Mouse (Mus musculus) adrenal gland, postnatal 10 days (tissue): ENCODE results near the gene Odf4. TPM values are rescaled to one million over a fixed set of nuclear protein-coding genes. Genes with fewer than 3 reads are reported as not detected.
"Not testable (repeated sequence)": the region's sequence is repeated elsewhere in the genome, so short reads cannot be mapped to it uniquely, and the experiment has no call there.

ENCODE experiments used
- DNase-seq: peaks from one replicate; pipeline ENCODE4 v3.0.0; 2021; ENCODE audit warnings: mixed read lengths
- long read RNA-seq, 2 experiments: library from polyadenylated mRNA; stranded (forward); transcript quantifications; one replicate each; pipeline ENCODE4 v2.0.0; 2021
- total RNA-seq, 2 experiments: library from RNA; stranded (reverse); gene quantifications; 2 replicates each; pipeline ENCODE4 v1.2.3; 2021

Odf4 gene
- under 1 TPM; 0.27 to 0.60 TPM for total RNA-seq
- long read RNA-seq, experiment 1, result 0 reads
- long read RNA-seq, experiment 2, partial matches to known transcripts, result 0 of 1 reads
- long read RNA-seq, experiment 2, other reads (novel, unspliced or antisense), result 1 of 1 reads

GRCm38 (mm10) chr11:68926981-68927380 is at the start of gene Odf4:
Gene Odf4 (minus strand): TSS chr11:68927081.
- no peak for DNase-seq

GRCm38 (mm10) chr11:68975601-68976000 is 48.7 kb upstream of the Odf4 start:
- DNase-seq, result no peak

GRCm38 (mm10) chr11:68975085-68975484 is 48.2 kb upstream of the Odf4 start, which contains the start of gene Rangrf:
Gene Rangrf (minus strand): TSS chr11:68975185.
- DNase-seq, result no peak

DNA sequence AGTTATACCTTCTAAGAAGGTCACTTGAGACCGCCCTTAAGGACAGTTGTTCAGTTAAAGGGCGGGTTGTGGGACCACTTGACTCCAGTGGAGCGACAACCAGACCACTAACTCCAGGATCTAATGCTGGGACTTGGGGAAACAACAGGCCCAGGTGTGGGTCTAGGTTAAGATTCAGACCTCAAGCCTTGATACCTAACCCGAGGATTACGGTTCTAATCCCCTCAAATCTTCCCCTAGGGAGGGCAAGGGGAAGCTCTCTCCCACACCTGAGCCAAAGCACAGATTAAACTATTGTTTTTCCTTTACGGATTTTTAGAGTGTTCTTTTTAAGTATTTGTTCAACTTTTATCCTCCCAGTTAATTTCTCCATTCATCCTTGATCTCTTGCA is 47.2 kb upstream of the Odf4 start:
- no peak for DNase-seq

GRCm38 (mm10) chr11:68973250-68974058 is 46.6 kb upstream of the Odf4 start:
- peak; percentile 94 for DNase-seq

DNA sequence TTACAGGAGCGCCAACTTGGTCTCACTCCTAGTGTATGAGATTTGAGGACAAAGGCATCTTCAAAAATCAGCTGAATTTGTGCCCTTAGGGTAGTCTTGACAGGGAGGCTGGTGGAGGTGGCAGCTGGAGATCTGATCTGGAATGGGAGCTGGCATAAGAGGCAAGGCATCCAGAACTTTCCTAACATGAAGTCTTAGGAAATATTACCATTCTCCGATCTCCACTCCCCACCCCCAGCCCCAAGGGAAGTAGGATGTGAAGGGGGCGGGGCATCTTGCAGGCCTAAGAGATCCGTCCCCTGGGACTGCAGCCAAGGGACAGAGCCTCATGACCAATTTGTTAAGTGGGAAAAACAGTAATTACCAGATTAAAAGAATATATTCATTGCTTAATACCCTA is 43.4 kb upstream of the Odf4 start:
- peak; percentile 77 for DNase-seq

DNA sequence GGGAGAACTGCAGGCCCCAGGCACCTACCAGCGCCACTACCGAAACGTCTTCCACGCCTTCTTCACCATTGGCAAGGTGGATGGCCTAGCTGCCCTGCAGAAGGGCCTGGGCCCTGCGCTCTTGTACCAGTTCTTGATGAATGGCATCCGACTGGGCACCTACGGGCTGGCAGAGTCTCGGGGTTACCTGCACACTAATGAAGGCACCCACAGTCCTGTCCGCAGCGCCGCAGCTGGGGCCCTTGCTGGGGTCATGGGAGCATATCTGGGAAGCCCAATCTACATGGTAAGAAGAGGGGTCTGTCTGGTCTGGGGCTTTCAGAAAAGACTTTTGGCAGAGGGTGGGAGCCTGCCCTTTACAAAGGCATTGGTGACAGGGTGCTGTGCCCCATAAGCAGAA is 41.9 kb upstream of the Odf4 start:
- no peak for DNase-seq

GRCm38 (mm10) chr11:68967337-68968282 is 40.7 kb upstream of the Odf4 start, which contains the start of gene Slc25a35:
Gene Slc25a35 (plus strand): TSS chr11:68968131.
- DNase-seq, result peak; percentile 95

DNA sequence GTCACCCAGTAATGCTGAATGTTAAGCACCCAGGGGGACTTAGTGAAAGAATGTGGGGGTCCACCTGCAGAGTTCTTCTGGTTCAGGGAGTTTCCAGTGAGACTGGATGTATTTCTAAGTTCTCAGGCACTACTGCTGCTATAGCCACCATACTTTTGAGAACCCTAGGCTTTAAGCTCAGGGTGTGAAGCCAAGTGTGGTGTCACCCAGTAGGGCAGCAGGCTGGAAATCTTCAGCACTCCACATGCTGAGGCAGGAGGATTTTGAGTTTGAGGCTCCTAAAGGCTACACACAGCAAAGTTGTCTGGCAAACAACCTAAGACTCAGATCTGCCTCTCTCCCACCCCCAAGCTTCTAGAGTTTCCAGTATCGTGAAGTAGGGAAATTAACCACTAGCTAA is 39.7 kb upstream of the Odf4 start:
- DNase-seq, result no peak

DNA sequence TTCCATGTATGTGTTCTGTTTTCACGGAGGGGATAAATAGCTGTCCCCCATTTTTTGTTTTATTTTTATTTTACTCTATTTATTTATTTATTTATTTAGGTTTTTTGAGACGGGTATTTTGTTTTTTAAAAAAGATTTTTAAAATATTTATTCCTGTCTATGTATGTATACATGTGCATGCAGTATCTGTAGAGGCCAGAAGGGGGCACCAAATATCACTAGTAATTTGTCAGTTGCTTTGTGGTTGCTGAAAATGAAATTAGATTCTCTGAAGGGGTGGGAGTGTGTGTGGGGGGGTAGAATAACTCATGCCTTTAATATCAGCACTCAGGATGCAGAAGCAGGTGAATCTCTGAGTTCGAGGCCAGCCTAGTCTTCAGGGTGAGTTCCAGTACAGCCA is 39.0 kb upstream of the Odf4 start:
- peak; percentile 76 for DNase-seq

- DNase-seq, result no peak
These were observed 38.2 kb upstream of the Odf4 start for GRCm38 (mm10) chr11:68965050-68965449.

GRCm38 (mm10) chr11:68963405-68963804 is 36.5 kb upstream of the Odf4 start:
- DNase-seq, result no peak

DNA sequence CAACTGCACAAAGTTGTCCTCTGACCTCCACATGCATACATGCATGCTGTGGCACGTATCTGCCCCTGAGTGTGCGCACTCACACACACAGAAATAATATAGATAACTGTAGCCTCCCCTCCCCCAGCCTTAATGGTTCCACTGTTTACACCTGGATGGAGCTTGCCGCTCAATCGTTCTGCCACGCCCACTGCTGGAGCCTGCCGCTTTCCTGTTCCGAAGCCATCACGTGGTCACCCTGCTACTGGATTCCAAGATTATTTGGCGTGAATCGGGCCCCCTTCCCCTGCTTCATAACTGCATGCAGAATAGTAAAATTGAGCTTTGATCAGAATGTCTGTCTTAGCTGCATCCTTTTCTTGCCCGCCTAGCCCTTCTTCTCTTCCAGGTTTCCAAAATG is 35.3 kb upstream of the Odf4 start:
- not testable (repeated sequence) for DNase-seq

GRCm38 (mm10) chr11:68961596-68961995 is 34.7 kb upstream of the Odf4 start:
- no peak for DNase-seq

DNA sequence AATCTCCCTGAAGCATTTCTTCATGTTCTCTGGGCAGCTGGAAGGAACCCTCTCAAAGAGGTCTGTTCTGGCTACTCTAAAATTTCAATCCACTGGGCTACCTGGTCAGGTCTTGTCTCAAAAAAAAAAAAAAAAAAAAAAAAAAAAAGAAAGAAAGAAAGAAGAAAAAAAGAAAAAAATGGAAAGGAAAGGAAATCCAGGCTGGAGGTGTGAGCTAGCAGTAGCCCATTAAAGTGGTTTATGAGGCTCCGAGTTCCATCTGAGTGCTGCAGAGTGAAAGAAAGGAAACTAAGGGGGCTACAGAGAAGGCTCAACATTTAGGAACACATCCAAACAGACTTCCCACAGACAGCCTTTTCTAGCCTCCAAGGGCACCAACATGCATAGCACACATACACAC is 31.1 kb upstream of the Odf4 start:
- DNase-seq, result no peak

DNA sequence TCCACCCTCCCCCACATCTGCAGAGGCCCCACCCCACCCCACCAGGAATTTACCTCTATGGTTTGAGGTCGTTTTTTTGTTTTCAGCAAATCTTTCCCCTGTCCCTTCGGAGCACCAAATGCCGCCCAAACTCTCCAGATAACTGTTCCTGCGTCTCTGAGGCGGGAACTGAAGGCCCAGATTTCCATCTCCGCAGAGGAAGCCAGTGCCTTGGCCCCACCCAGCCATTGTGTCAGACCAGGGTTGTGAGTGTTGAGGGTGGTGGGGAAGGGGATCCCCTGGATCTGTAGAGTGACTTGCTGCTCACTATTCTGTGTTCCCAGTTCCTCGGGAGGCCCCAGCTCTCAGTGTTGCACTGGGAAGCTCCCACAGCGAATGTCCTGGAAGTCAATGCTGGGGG is 30.4 kb upstream of the Odf4 start, which contains the start of gene Arhgef15:
Gene Arhgef15, minus strand, starts transcription at position 173 of the 400 bp plus-strand sequence.
- DNase-seq, result no peak

DNA sequence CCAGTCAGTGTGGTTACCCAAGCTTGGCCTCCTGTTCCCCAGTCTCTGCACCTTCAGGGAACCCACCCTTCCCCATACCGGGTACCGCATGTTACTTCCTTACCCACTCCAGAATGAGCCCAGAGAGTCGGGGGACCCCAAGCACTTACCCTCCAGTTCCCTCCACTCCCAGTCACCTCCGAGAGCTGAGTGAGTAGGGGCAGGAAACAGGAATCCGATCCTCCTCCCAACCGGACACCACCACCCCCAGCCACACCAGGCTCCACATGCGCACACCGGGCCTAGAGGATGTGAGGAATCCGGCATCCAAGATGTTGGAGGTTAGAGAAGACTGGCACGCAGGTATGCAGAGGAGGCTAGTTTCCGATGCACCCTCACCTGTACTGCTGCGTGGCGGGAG is 29.8 kb upstream of the Odf4 start:
- DNase-seq, result no peak

DNA sequence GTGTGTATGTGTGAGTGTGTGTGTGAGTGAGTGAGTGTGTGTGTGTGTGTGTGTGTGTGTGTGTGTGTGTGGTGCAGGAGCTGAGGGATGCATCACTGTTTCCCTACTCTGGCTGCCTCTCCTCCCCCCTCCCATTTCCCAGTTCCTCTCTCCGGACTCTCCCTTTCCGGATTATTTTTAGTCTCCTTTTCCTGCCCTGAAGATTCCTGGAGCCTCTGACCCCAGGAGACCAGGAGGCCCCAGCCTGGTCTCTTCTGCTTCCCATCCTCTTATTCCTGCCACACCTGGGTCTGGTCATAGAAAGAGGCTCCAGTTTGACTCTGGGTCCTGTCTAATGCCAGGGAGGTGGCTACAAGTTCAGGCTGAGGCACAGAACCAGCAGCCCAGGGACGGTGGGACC is 29.2 kb upstream of the Odf4 start:
- DNase-seq, result no peak

- DNase-seq, result no peak
These were observed 28.6 kb upstream of the Odf4 start for GRCm38 (mm10) chr11:68955473-68955872.

DNA sequence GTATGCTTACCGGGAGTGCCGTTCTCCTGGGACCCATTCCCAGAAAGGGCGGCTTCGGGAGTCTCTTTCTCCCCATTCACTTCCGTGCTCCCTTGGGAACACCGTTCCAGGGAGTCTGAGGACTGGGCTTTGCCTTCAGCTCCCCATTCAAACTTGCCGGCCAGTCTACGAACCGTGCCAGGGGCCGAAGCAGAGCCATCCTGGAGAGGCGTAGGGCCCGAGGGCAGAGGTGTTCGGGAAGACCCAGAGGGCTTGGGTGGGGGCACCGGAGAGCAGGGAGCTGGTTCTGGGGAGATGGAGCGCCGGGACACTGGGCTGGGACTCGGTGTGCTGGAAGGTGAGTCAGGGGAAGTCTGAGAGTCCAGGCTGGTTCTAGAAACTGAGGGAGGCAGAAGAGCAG is 27.5 kb upstream of the Odf4 start:
- no peak for DNase-seq

GRCm38 (mm10) chr11:68953903-68954302 is 27.0 kb upstream of the Odf4 start:
- DNase-seq, result no peak

DNA sequence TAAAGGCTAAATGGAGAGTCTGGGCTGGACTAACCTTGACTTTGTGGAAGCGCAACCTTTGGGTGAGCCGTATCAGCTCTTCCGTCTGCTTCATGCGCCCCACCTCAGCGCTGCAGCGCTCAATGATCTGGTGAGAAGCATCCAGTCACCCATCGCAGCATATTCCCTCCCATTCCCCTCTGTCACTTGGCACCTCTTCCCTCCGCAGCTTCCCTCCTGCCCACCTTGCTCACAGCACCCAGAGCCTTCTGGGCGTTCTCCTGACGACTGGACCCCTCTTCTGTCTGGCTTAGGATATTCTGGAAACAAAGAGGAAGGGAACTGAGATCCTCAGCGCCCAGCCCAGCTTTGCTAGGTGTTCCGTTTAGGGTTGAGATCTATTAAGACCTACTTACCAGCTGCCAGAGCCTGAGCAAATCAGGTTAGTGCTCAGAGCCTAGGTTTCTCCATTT is 20.7 kb upstream of the Odf4 start:
- DNase-seq, result no peak
